Mouse (Mus musculus): Measurements from ENCODE around the gene Gadl1. TPM values are rescaled to one million over a fixed set of nuclear protein-coding genes. Genes with fewer than 3 reads are reported as not detected.

Gadl1 gene
- polyA plus RNA-seq, 1 experiment, result not detected

DNA sequence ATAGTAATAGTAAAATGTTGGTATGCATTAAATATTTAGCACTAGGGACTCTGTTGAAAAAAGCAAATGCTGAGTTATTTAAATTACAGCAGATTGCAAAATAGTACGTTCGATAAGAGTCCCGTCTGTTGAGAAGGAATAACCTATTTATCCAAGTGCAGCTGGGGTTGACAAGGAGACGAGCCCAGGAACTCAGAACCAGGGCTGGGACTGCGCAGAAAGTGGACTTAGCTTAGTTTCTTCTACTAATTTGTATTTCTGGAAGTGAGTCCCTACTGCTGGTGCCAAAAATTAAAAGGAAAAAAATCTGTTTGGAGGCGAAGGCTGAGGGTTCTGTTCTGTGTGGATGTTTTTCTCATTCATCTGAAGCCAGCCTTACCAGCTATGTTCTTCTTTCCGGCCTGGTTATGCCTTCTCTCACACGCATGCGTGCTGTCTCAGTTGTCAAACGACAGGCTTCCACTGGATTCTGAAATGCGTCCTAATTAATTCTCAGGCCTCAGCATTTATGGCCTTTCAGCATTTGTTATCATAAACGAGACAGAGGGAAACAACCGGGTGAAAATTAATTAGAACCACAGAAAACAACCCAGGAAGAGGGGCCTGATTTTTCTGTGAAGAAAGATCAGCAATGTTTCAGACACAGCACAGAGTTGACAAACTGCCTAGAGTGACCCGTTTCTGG lies 6.5 kb downstream of the Gadl1 start:
- no peak for TF ChIP-seq CTCF (IDR thresholded peaks at IDR 0.05; ENCODE audit: extremely low read depth, insufficient read length, insufficient replicate concordance, low read depth, low read length)
- TF ChIP-seq POLR2A (IDR thresholded peaks at IDR 0.05; ENCODE audit: low read depth, low read length), result no peak
- Histone ChIP-seq H3K27ac (ENCODE audit: insufficient read depth, low read depth, low read length) (no peak overlapping the region), H3K4me1 (ENCODE audit: control insufficient read depth, insufficient read depth, insufficient read length, low read length) (peaks cover 11% of the 10 kb centered on the region), H3K4me3 (ENCODE audit: low read depth, low read length) (no peak overlapping the region), H3K27me3 (ENCODE audit: control insufficient read depth, insufficient read depth, low read length) (no peaks in the 10 kb centered on the region), H3K36me3 (ENCODE audit: control insufficient read depth, insufficient read depth, low read length) (no peaks in the 10 kb centered on the region)
- WGBS, result 79% methylated on average over 14 of the region's 14 CpGs

DNA sequence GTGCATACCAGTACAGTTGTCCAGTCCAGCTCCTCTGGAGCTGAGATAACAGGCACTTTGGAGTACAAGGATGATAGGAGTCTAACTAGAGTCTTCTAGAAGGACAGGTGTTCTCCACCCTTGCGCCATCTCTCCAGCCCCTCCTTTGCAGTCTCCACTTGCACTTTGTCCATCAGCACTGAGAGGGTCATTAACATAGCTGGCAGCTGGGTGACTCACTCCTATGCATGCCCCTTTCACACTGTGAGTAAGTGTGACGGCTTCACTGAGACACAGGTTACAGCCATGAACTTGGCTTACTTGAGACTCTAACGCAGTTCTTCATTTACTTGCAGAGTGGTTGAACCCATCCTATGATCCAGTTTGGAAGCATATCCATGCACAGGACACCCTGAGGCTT lies 10.5 kb downstream of the Gadl1 start:
- no peak for TF ChIP-seq CTCF (IDR thresholded peaks at IDR 0.05; ENCODE audit: extremely low read depth, insufficient read length, insufficient replicate concordance, low read depth, low read length)
- no peak for TF ChIP-seq POLR2A (IDR thresholded peaks at IDR 0.05; ENCODE audit: low read depth, low read length)
- no peak overlapping the region for H3K27ac ChIP-seq (ENCODE audit: insufficient read depth, low read depth, low read length)
- 46% methylated on average over 3 of the region's 3 CpGs for WGBS

DNA sequence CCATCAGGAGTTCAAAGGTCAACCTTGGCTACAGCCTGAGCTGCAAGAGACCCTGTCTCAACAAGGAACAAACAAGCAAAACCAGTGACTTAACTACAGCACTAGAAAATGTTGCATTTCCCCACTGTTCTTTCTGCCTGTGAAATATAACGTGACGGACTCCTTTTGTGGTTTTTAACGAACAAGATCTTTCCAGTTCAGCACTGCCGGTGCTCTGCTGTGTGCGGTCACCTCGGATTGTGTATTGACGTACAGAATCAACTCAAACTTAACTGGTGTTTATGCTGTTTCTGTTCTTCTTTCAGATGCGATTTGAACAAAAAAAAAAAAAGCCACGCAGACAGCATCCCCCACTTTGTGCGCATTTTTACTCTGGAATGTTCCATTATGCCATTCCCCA lies 13.4 kb downstream of the Gadl1 start:
- WGBS, result 92% methylated on average over 10 of the region's 10 CpGs
- no peak overlapping the region for H3K4me3 ChIP-seq (ENCODE audit: low read depth, low read length)
- no peaks in the 10 kb centered on the region for H3K36me3 ChIP-seq (ENCODE audit: control insufficient read depth, insufficient read depth, low read length)
- H3K4me1 ChIP-seq (ENCODE audit: control insufficient read depth, insufficient read depth, insufficient read length, low read length), result peaks cover 11% of the 10 kb centered on the region
- no peak overlapping the region for H3K27ac ChIP-seq (ENCODE audit: insufficient read depth, low read depth, low read length)
- H3K27me3 ChIP-seq (ENCODE audit: control insufficient read depth, insufficient read depth, low read length), result no peaks in the 10 kb centered on the region
- no peak for TF ChIP-seq CTCF (IDR thresholded peaks at IDR 0.05; ENCODE audit: extremely low read depth, insufficient read length, insufficient replicate concordance, low read depth, low read length)
- no peak for TF ChIP-seq POLR2A (IDR thresholded peaks at IDR 0.05; ENCODE audit: low read depth, low read length)

More for the DNA sequence above, 10.5 kb downstream of the Gadl1 start:
- H3K4me3 ChIP-seq (ENCODE audit: low read depth, low read length), result no peak overlapping the region
- peaks cover 11% of the 10 kb centered on the region for H3K4me1 ChIP-seq (ENCODE audit: control insufficient read depth, insufficient read depth, insufficient read length, low read length)
- H3K27me3 ChIP-seq (ENCODE audit: control insufficient read depth, insufficient read depth, low read length), result no peaks in the 10 kb centered on the region
- no peaks in the 10 kb centered on the region for H3K36me3 ChIP-seq (ENCODE audit: control insufficient read depth, insufficient read depth, low read length)

DNA sequence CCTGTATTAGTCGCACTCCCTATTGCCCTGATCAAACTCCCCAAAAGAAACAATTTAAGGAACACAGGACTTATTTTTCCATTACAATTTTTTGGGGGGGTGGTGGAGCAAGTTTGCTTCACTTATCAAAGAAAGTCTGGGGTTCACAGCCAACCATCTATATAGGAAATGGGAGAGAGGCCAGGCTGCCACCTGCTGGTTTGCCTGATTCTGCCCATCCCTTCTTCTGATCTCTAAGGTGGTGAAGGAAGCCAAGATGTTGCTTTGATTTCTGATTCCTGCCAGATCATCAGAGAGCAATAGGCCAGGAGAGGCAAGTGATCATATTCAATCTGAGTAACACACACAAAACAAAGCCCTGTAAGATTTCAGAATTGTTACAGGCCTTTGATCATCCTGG lies 14.8 kb downstream of the Gadl1 start:
- H3K4me3 ChIP-seq (ENCODE audit: low read depth, low read length), result no peak overlapping the region
- H3K27me3 ChIP-seq (ENCODE audit: control insufficient read depth, insufficient read depth, low read length), result no peaks in the 10 kb centered on the region
- peaks cover 8% of the 10 kb centered on the region for H3K4me1 ChIP-seq (ENCODE audit: control insufficient read depth, insufficient read depth, insufficient read length, low read length)
- WGBS, result 96% methylated on average over 1 of the region's 1 CpGs
- TF ChIP-seq POLR2A (IDR thresholded peaks at IDR 0.05; ENCODE audit: low read depth, low read length), result no peak
- TF ChIP-seq CTCF (IDR thresholded peaks at IDR 0.05; ENCODE audit: extremely low read depth, insufficient read length, insufficient replicate concordance, low read depth, low read length), result 0 out of 2 replicates have a peak, but pooled peaks have one; percentile 17
- no peak overlapping the region for H3K27ac ChIP-seq (ENCODE audit: insufficient read depth, low read depth, low read length)
- H3K36me3 ChIP-seq (ENCODE audit: control insufficient read depth, insufficient read depth, low read length), result no peaks in the 10 kb centered on the region

DNA sequence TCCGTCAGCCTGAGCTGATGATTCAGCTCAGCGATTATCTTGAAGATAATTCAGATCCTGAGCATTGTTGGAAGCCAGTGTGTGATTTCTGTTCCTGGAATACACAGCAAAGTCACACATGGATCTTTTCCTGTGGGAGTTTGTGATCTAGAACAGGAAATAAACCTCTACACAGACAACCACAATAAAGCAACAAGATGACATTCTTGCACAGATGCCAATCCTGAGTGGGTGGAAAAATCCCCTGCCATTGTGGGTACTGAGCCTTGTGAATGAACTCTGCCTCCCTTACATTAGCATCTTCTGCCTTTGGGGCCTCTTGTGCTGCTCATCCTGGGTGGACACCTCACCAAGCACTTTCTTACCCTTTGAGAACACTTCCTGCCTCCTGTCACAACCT lies 22.5 kb downstream of the Gadl1 start:
- TF ChIP-seq CTCF (IDR thresholded peaks at IDR 0.05; ENCODE audit: extremely low read depth, insufficient read length, insufficient replicate concordance, low read depth, low read length), result no peak
- TF ChIP-seq POLR2A (IDR thresholded peaks at IDR 0.05; ENCODE audit: low read depth, low read length), result no peak

DNA sequence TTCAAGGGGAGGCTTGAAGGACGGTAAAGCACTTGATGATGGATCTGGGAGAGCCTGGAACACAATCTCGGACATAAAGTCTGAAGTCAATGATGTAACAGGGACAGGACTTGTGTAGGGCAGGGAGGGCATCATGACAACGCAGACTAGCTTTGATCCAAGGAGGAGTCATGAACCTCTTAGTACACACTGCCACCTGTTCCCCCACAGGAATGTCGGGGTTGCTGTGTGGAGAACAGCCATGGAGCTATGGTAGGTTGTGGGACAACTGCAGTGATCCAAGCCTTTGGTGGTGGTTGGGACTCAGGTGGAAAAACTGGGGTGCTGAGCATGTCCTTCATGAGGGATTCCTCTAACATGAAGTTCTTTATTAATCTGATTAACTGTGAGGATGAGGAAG lies 23.5 kb downstream of the Gadl1 start:
- Histone ChIP-seq H3K27me3 (ENCODE audit: control insufficient read depth, insufficient read depth, low read length) (no peaks in the 10 kb centered on the region), H3K36me3 (ENCODE audit: control insufficient read depth, insufficient read depth, low read length) (no peaks in the 10 kb centered on the region), H3K4me1 (ENCODE audit: control insufficient read depth, insufficient read depth, insufficient read length, low read length) (no peaks in the 10 kb centered on the region), H3K27ac (ENCODE audit: insufficient read depth, low read depth, low read length) (no peak overlapping the region), H3K4me3 (ENCODE audit: low read depth, low read length) (no peak overlapping the region)
- TF ChIP-seq POLR2A (IDR thresholded peaks at IDR 0.05; ENCODE audit: low read depth, low read length) (no peak), CTCF (IDR thresholded peaks at IDR 0.05; ENCODE audit: extremely low read depth, insufficient read length, insufficient replicate concordance, low read depth, low read length) (no peak)
- WGBS, result 89% methylated on average over 4 of the region's 4 CpGs

More for the DNA sequence above, 22.5 kb downstream of the Gadl1 start:
- Histone ChIP-seq H3K27ac (ENCODE audit: insufficient read depth, low read depth, low read length) (no peak overlapping the region), H3K4me1 (ENCODE audit: control insufficient read depth, insufficient read depth, insufficient read length, low read length) (no peaks in the 10 kb centered on the region), H3K4me3 (ENCODE audit: low read depth, low read length) (no peak overlapping the region), H3K27me3 (ENCODE audit: control insufficient read depth, insufficient read depth, low read length) (no peaks in the 10 kb centered on the region), H3K36me3 (ENCODE audit: control insufficient read depth, insufficient read depth, low read length) (no peaks in the 10 kb centered on the region)
- 30% methylated on average over 2 of the region's 2 CpGs for WGBS

DNA sequence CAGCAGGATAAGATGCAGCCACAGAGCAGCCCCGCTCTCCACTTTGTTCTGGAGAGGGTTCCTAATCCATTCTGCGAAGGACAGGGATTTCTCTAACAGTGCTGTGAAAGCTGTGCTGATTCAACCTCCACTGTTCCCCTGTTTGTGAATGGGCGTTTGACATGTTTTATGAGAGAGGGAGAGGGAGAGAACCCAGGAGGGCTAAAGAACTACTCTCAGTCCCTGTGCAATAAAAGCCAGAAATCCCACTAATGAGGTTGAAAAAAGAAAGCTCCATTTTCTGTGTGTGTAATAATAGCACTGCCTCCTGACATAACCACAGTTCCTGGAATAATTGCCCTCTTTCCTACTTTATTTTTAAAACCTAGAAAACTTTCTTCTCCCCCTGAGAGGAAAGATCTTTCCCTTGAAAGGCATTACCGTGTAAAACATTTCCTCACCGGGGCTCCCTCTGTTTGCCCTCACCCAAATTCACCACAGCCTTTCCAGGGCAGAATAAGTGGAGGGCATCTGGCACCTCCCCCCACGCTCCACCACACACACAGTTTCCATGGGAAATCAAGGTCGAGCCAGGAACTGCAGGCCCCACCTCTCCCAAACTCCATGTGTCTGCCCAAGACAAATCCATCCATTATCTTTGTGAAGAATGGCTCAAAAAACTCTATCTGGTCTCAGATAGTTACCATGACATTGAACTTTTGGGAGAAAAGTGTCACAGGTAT lies 24.1 kb downstream of the Gadl1 start:
- TF ChIP-seq POLR2A (IDR thresholded peaks at IDR 0.05; ENCODE audit: low read depth, low read length) (no peak), CTCF (IDR thresholded peaks at IDR 0.05; ENCODE audit: extremely low read depth, insufficient read length, insufficient replicate concordance, low read depth, low read length) (no peak)
- Histone ChIP-seq H3K36me3 (ENCODE audit: control insufficient read depth, insufficient read depth, low read length) (no peaks in the 10 kb centered on the region), H3K4me1 (ENCODE audit: control insufficient read depth, insufficient read depth, insufficient read length, low read length) (no peaks in the 10 kb centered on the region), H3K4me3 (ENCODE audit: low read depth, low read length) (no peak overlapping the region), H3K27me3 (ENCODE audit: control insufficient read depth, insufficient read depth, low read length) (no peaks in the 10 kb centered on the region), H3K27ac (ENCODE audit: insufficient read depth, low read depth, low read length) (no peak overlapping the region)
- 61% methylated on average over 7 of the region's 7 CpGs for WGBS
